Mouse (Mus musculus): Measurements from ENCODE around the gene Cenpf.

DNA sequence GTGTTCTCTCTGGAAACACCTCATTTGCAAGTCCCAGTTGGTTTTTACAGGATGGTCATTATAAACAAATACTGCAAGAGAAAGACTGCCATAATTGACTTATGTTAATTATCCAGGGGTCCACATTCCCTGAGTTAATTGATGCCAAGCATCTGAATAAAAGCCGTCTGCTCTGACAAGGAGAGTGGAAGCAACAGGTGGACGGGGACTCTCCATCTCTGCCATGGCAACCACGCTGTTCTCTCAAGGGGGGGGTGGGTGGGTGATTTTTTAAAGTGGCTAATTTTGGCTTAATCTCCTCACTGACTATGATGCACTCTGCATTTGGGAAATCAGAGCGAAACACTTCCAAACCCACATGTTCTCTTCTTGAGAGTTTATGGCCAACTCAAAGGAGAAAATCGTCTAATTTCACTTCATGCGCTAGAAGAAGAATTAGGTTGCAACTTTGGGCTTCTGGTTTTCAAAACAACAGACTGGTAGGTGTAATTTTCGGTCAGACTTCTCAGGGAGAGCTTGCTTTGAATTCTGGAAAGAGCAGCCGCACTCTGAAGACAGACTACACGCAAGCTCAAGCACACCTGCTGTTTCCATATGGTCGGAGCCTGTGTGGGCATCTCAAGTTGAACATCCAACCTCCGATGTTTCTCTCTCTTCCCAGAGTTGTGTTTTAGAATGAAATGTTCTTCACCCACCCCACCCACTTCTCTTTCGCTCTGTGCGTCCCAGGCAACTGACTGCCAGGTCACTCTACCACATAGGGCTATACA lies 55.8 kb downstream of the Cenpf start:
- no peak for TF ChIP-seq CTCF (IDR thresholded peaks at IDR 0.05; ENCODE audit: low read depth, low read length)
- no peak for TF ChIP-seq POLR2A (IDR thresholded peaks at IDR 0.05; ENCODE audit: borderline replicate concordance, low read depth, low read length)
